Mouse (Mus musculus) heart, adult 8-10 months (tissue): ENCODE measurements around the gene Ramp3. TPM values are rescaled to one million over a fixed set of nuclear protein-coding genes. Genes with fewer than 3 reads are reported as not detected.

Source experiments
- total RNA-seq, 4 experiments: library from RNA; stranded (reverse); gene quantifications; 2 replicates each; pipeline ENCODE4 v1.2.4; 2022

The Ramp3 gene
- total RNA-seq, 4 experiments from 2014 or later, result 4.0 to 5.6 (median 5.5) TPM

Other genes with a start within 250 kb of the Ramp3 start
- 100 to 1,000 TPM; 262 to 310 (median 280) TPM for gene Ppia, start 243.1 kb upstream of the Ramp3 start, total RNA-seq
- 10 to 100 TPM; 80.1 to 97.8 (median 88.2) TPM for gene H2afv, start 214.1 kb upstream of the Ramp3 start, total RNA-seq
- 10 to 100 TPM; 23.2 to 32.4 (median 28.9) TPM for gene Purb, start 182.6 kb upstream of the Ramp3 start, total RNA-seq
- 1 to 10 TPM in 3 of 4 experiments, under 1 TPM in 1; 0.73 to 2.3 (median 1.2) TPM for gene Myo1g, start 137.6 kb upstream of the Ramp3 start, total RNA-seq
- gene Ccm2, start 111.6 kb upstream of the Ramp3 start, total RNA-seq, result 10 to 100 TPM; 26.3 to 33.8 (median 29.8) TPM
- under 1 TPM; 0.22 to 0.65 (median 0.50) TPM for gene Nacad, start 52.5 kb upstream of the Ramp3 start, total RNA-seq
- 100 to 1,000 TPM in 3 of 4 experiments, 10 to 100 TPM in 1; 96.9 to 117 (median 106) TPM for gene Tbrg4, start 32.5 kb upstream of the Ramp3 start, total RNA-seq
- not detected for gene Wap, start 19.9 kb upstream of the Ramp3 start, total RNA-seq
- gene Gm11983, start 179.1 kb downstream of the Ramp3 start, total RNA-seq, result not detected